Mouse (Mus musculus) MEL (cell line): ENCODE results near the gene 1700020D05Rik. TPM values are rescaled to one million over a fixed set of nuclear protein-coding genes. Genes with fewer than 3 reads are reported as not detected.

Experiments
- DNase-seq: peaks from one replicate; pipeline ENCODE4 v3.0.0; 2011; ENCODE audit warnings: low read depth, low spot score
- H3K27ac ChIP-seq: 2 replicates; pipeline ENCODE4 v1.5.1; 2012; ENCODE audit warnings: low read depth, mild to moderate bottlenecking, control low read depth, low read length, moderate library complexity; ENCODE audit not compliant: control insufficient read depth
- H3K27me3 ChIP-seq, 2 experiments: fragments of 150-350 bp in 1 of 2; sonication (generic) in 1 of 2; 2 replicates each; pipeline ENCODE4 v1.6.1; 2012; ENCODE audit warnings: low read length in 2 of 2, mild to moderate bottlenecking in 2 of 2, improper control_type of control experiment in 1 of 2, moderate library complexity in 1 of 2; ENCODE audit not compliant: insufficient read depth in 2 of 2, control insufficient read depth in 1 of 2
- H3K36me3 ChIP-seq, 2 experiments: 2 replicates each; pipeline ENCODE4 v1.6.1; 2012 to 2014; ENCODE audit warnings: low read length in 2 of 2, improper control_type of control experiment in 1 of 2, inconsistent platforms in 1 of 2, mild to moderate bottlenecking in 1 of 2; ENCODE audit not compliant: insufficient read depth in 2 of 2, control insufficient read depth in 1 of 2
- H3K4me1 ChIP-seq, 2 experiments: fragments of 150-350 bp in 1 of 2; sonication (generic) in 1 of 2; 2 replicates each; pipeline ENCODE4 v1.6.1; 2012; ENCODE audit warnings: low read length in 2 of 2, improper control_type of control experiment in 1 of 2, mild to moderate bottlenecking in 1 of 2; ENCODE audit not compliant: insufficient read depth in 2 of 2, control insufficient read depth in 1 of 2
- H3K4me3 ChIP-seq, 2 experiments: fragments of 150-350 bp in 1 of 2; sonication (generic) in 1 of 2; 2 replicates each; pipeline ENCODE4 v1.5.1; 2012; ENCODE audit warnings: low read depth in 2 of 2, low read length in 2 of 2, mild to moderate bottlenecking in 2 of 2, moderate library complexity in 2 of 2, control low read depth in 1 of 2, improper control_type of control experiment in 1 of 2; ENCODE audit not compliant: control insufficient read depth in 1 of 2, insufficient read depth in 1 of 2
- H3K79me2 ChIP-seq: 2 replicates; pipeline ENCODE4 v1.6.1; 2012; ENCODE audit warnings: mild to moderate bottlenecking, low read length, moderate library complexity; ENCODE audit not compliant: control insufficient read depth, poor library complexity, insufficient read depth
- H3K9ac ChIP-seq: 2 replicates; pipeline ENCODE4 v1.6.1; 2012; ENCODE audit warnings: low read depth, mild to moderate bottlenecking, control low read depth, low read length, moderate library complexity; ENCODE audit not compliant: control insufficient read depth, poor library complexity, severe bottlenecking
- H3K9me3 ChIP-seq: fragments of 150-350 bp; sonication (generic); replicated peaks from 2 replicates; pipeline ENCODE4 v1.6.1; 2012; ENCODE audit warnings: mild to moderate bottlenecking, low read length, improper control_type of control experiment, moderate library complexity; ENCODE audit not compliant: insufficient read depth
- CHD1 ChIP-seq: IDR thresholded peaks from 2 replicates; pipeline ENCODE4 v1.6.1; 2012; ENCODE audit warnings: low read depth, mild to moderate bottlenecking, inconsistent platforms, low read length, improper control_type of control experiment
- CTCF ChIP-seq, 3 experiments: IDR thresholded peaks in 2 of 3; conservative IDR thresholded peaks in 1 of 3; 2 replicates each; pipeline ENCODE4 v1.5.1; 2011 to 2012; ENCODE audit warnings: low read length in 3 of 3, low read depth in 2 of 3, mild to moderate bottlenecking in 2 of 3, improper control_type of control experiment in 1 of 3, inconsistent platforms in 1 of 3, mixed read lengths in 1 of 3, moderate library complexity in 1 of 3; ENCODE audit not compliant: control insufficient read depth in 1 of 3, insufficient read depth in 1 of 3, poor library complexity in 1 of 3, severe bottlenecking in 1 of 3
- ELF1 ChIP-seq: IDR thresholded peaks from 2 replicates; pipeline ENCODE4 v1.6.1; 2014; ENCODE audit warnings: low read depth, mild to moderate bottlenecking, inconsistent platforms, low read length, improper control_type of control experiment, moderate library complexity
- EP300 ChIP-seq, 2 experiments: IDR thresholded peaks; 2 replicates each; pipeline ENCODE4 v1.6.1; 2011; ENCODE audit warnings: improper control_type of control experiment in 2 of 2, low read length in 2 of 2, low read depth in 1 of 2, mild to moderate bottlenecking in 1 of 2
- ETS1 ChIP-seq: IDR thresholded peaks from 2 replicates; pipeline ENCODE4 v1.6.1; 2012; ENCODE audit warnings: low read depth, mild to moderate bottlenecking, inconsistent platforms, low read length, improper control_type of control experiment, moderate library complexity
- MEF2A ChIP-seq: IDR thresholded peaks from 2 replicates; pipeline ENCODE4 v1.6.1; 2014; ENCODE audit warnings: low read depth, mild to moderate bottlenecking, inconsistent platforms, low read length, improper control_type of control experiment; ENCODE audit not compliant: poor library complexity, insufficient replicate concordance, severe bottlenecking; ENCODE audit errors: extremely low read depth
- MXI1 ChIP-seq: IDR thresholded peaks from 2 replicates; pipeline ENCODE4 v1.6.1; 2011; ENCODE audit warnings: mild to moderate bottlenecking, low read depth, low read length, improper control_type of control experiment
- NELFE ChIP-seq: IDR thresholded peaks from 2 replicates; pipeline ENCODE4 v1.6.1; 2011; ENCODE audit warnings: low read depth, low read length, improper control_type of control experiment
- NRF1 ChIP-seq: IDR thresholded peaks from 2 replicates; pipeline ENCODE4 v1.6.1; 2014; ENCODE audit warnings: low read depth, mild to moderate bottlenecking, inconsistent platforms, low read length, improper control_type of control experiment, moderate library complexity; ENCODE audit not compliant: poor library complexity, insufficient read depth, severe bottlenecking
- POLR2A ChIP-seq, 2 experiments: IDR thresholded peaks; 2 replicates each; pipeline ENCODE4 v1.6.1; 2011 to 2012; ENCODE audit warnings: low read length in 2 of 2, mild to moderate bottlenecking in 2 of 2, control low read depth in 1 of 2, improper control_type of control experiment in 1 of 2, low read depth in 1 of 2, moderate library complexity in 1 of 2; ENCODE audit not compliant: control insufficient read depth in 1 of 2, insufficient read depth in 1 of 2, poor library complexity in 1 of 2
- SIN3A ChIP-seq: IDR thresholded peaks from 2 replicates; pipeline ENCODE4 v1.6.1; 2012; ENCODE audit warnings: low read length, improper control_type of control experiment, inconsistent platforms
- USF1 ChIP-seq: IDR thresholded peaks from 2 replicates; pipeline ENCODE4 v1.6.1; 2014; ENCODE audit warnings: low read depth, mild to moderate bottlenecking, inconsistent platforms, low read length, improper control_type of control experiment, moderate library complexity
- ZC3H11A ChIP-seq: IDR thresholded peaks from 2 replicates; pipeline ENCODE4 v1.6.1; 2012; ENCODE audit warnings: low read depth, mild to moderate bottlenecking, inconsistent platforms, low read length, improper control_type of control experiment
- polyA plus RNA-seq, 2 experiments: library from polyadenylated mRNA; stranded (reverse) in 1 of 2; unstranded in 1 of 2; fragments of >175 nt in 1 of 2; fragments of >200 nt in 1 of 2; gene quantifications; 2 replicates each; pipeline versions ENCODE4 v1.2.1 to v1.2.4; 2012; ENCODE audit warnings: low replicate concordance in 2 of 2, low read depth in 1 of 2; ENCODE audit not compliant: insufficient read length in 2 of 2, insufficient read depth in 1 of 2, missing spikeins in 1 of 2
- total RNA-seq: library from RNA; depleted of rRNA; stranded (reverse); fragments of 300-350 nt; gene quantifications from 2 replicates; pipeline ENCODE4 v1.2.3, GENCODE M21; 2012

1700020D05Rik gene
- total and polyA plus RNA-seq, 3 experiments, result 0.19 to 0.78 TPM; not detected in 1

- TF ChIP-seq MEF2A (no peak), NRF1 (no peak), CTCF (IDR thresholded peaks at IDR 0.05 in 2 of 3, conservative IDR thresholded peaks at IDR 0.05 in 1 of 3; ENCODE audit: control insufficient read depth in 1 of 3, insufficient read depth in 1 of 3, low read depth in 2 of 3, low read length in 3 of 3, poor library complexity in 1 of 3, severe bottlenecking in 1 of 3) (no peak), NELFE (peak; percentile 53; the same call in 1 of the 2 replicates)
- TF ChIP-seq, all 39 proteins: peak for 16
These were observed 8.8 kb upstream of the 1700020D05Rik start (continued) for GRCm38 (mm10) chr19:5512091-5513004.

- Histone ChIP-seq H3K27ac (peak overlapping the region; percentile 98), H3K4me3 (peak overlapping the region; percentile 77 to 88), H3K79me2 (peaks cover 17% of the 10 kb centered on the region), H3K4me1 (peaks cover 2 to 8% of the 10 kb centered on the region in 2 experiments; a peak in 3 of 4 replicates), H3K9me3 (no peaks in the 10 kb centered on the region), H3K36me3 (peaks cover 0 to 8% of the 10 kb centered on the region in 2 experiments; a peak in 2 of 4 replicates), H3K27me3 (no peaks in the 10 kb centered on the region), H3K9ac (peak overlapping the region; percentile 89)
- peak; percentile 74 for DNase-seq
- TF ChIP-seq NRF1 (no peak), ELF1 (no peak), EP300 (IDR thresholded peaks at IDR 0.05; ENCODE audit: low read depth in 1 of 2, low read length in 2 of 2) (no peak), CHD1 (peak; percentile 81; the same call in 1 of the 2 replicates), ZC3H11A (no peak), USF1 (no peak), ETS1 (no peak), POLR2A (IDR thresholded peaks at IDR 0.05; ENCODE audit: control insufficient read depth in 1 of 2, insufficient read depth in 1 of 2, low read depth in 1 of 2, low read length in 2 of 2, poor library complexity in 1 of 2) (0 out of 4 replicates have a peak, but pooled peaks of 1 of the 2 experiments have one; percentile 7), SIN3A (peak; percentile 63; the same call in 1 of the 2 replicates), MXI1 (peak; percentile 28; the same call in 1 of the 2 replicates)
These were observed 7.6 kb upstream of the 1700020D05Rik start for GRCm38 (mm10) chr19:5511074-5511632.
